In the genomic region with DNA sequence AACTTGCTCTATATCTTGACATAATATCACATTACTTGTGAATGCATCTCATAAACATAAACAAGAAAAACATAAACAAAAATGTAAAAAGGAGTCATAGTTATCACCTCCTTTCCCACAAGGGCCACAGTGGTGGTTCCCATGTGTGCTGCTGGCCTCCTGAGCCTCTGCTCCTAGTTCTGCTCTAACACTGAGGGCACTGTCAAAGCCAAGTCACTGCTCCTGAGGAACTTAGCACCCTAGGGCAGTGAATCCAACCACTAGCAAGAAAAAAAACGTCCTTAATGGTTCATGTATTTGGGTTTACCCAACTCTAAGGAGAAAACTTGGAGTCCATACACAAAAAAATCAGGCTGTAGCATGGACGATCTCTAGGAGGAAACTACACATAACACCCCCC, we compare ENCODE assay signal across 26 mouse cellular contexts.
"Had no signal": no experiment of that assay in that cellular context is flagged by ENCODE, and none has a peak within 500 bp of the region (broad histone marks: within the 10 kb centered on the region; RNA-seq: fewer than 3 reads in every experiment).

No protein-coding gene starts in this region.

- H3K4me3 ChIP-seq: embryonic facial prominence, embryonic 10.5 days; embryonic facial prominence, embryonic 12.5 days; embryonic facial prominence, embryonic 13.5 days; embryonic facial prominence, embryonic 15.5 days; erythroblast, embryonic 14.5 days; forebrain, embryonic 10.5 days; forebrain, embryonic 12.5 days; forebrain, embryonic 13.5 days; forebrain, embryonic 15.5 days; gastrocnemius, adult 2 months had no signal

- H3K36me3 ChIP-seq: embryonic facial prominence, embryonic 10.5 days; embryonic facial prominence, embryonic 12.5 days; embryonic facial prominence, embryonic 13.5 days; embryonic facial prominence, embryonic 15.5 days; forebrain, embryonic 10.5 days; forebrain, embryonic 12.5 days; forebrain, embryonic 15.5 days had no signal

- H3K4me1 ChIP-seq: embryonic facial prominence, embryonic 10.5 days; embryonic facial prominence, embryonic 12.5 days; embryonic facial prominence, embryonic 13.5 days; embryonic facial prominence, embryonic 15.5 days; forebrain, embryonic 12.5 days; forebrain, embryonic 13.5 days; forebrain, embryonic 15.5 days had no signal

- H3K27me3 ChIP-seq: embryonic facial prominence, embryonic 12.5 days; embryonic facial prominence, embryonic 13.5 days; embryonic facial prominence, embryonic 15.5 days; forebrain, embryonic 12.5 days; forebrain, embryonic 13.5 days; forebrain, embryonic 15.5 days had no signal

- DNase-seq: cerebellum, adult 2 months; cerebellum, adult 8-10 months; cerebellum, adult 9-10 months; cerebellum, adult 9-11 months; cerebellum, postnatal 10 days; cerebellum, postnatal 14 days; cerebellum, postnatal 25 days; cerebellum, postnatal 36 days; embryo, embryonic 11 days; forebrain, postnatal 0 days; gastrocnemius, adult 2 months; gastrocnemius, postnatal 10 days; gastrocnemius, postnatal 14 days; gastrocnemius, postnatal 25 days; gastrocnemius, postnatal 36 days; heart, adult 11 months; heart, adult 18-20 months had no signal

- H3K27ac ChIP-seq: embryonic facial prominence, embryonic 10.5 days; embryonic facial prominence, embryonic 12.5 days; embryonic facial prominence, embryonic 13.5 days; embryonic facial prominence, embryonic 15.5 days; forebrain, embryonic 10.5 days; forebrain, embryonic 12.5 days; forebrain, embryonic 13.5 days; forebrain, embryonic 15.5 days; gastrocnemius, adult 2 months had no signal
